Mouse (Mus musculus) forebrain, postnatal 0 days (tissue): ENCODE data around the gene Mesd. TPM values are rescaled to one million over a fixed set of nuclear protein-coding genes. Genes with fewer than 3 reads are reported as not detected.

Experiments used
- ATAC-seq: fragments of 200-750 bp; cut with Nextera tagmentation; 2 replicates; pipeline ENCODE4 v1.8.0; 2017; ENCODE audit warnings: mild to moderate bottlenecking, moderate library complexity
- DNase-seq: peaks from one replicate; pipeline ENCODE4 v3.0.0-alpha.2; 2015
- H3K27ac ChIP-seq: fragments of 300-500 bp; sonication (generic); 2 replicates; pipeline ENCODE4 v1.5.1; 2014; ENCODE audit warnings: low read depth, mild to moderate bottlenecking, antibody characterized with exemption, low read length, moderate library complexity, mixed read lengths
- H3K27me3 ChIP-seq: fragments of 300-500 bp; sonication (generic); 2 replicates; pipeline ENCODE4 v1.6.1; 2014; ENCODE audit warnings: mild to moderate bottlenecking, low read length, mixed read lengths; ENCODE audit not compliant: insufficient read depth
- H3K36me3 ChIP-seq: fragments of 300-500 bp; sonication (generic); 2 replicates; pipeline ENCODE4 v1.6.1; 2014; ENCODE audit warnings: mild to moderate bottlenecking, moderate library complexity; ENCODE audit not compliant: insufficient read depth
- H3K4me1 ChIP-seq: fragments of 300-500 bp; sonication (generic); 2 replicates; pipeline ENCODE4 v1.6.1; 2014; ENCODE audit warnings: antibody characterized with exemption; ENCODE audit not compliant: insufficient read depth
- H3K4me2 ChIP-seq: fragments of 300-500 bp; sonication (generic); 2 replicates; pipeline ENCODE4 v1.6.1; 2014; ENCODE audit warnings: low read depth, mild to moderate bottlenecking, moderate library complexity
- H3K4me3 ChIP-seq: fragments of 300-500 bp; sonication (generic); 2 replicates; pipeline ENCODE4 v1.5.1; 2014; ENCODE audit warnings: low read depth, low read length, mixed read lengths
- H3K9ac ChIP-seq: fragments of 300-500 bp; sonication (generic); 2 replicates; pipeline ENCODE4 v1.6.1; 2014; ENCODE audit warnings: mild to moderate bottlenecking
- H3K9me3 ChIP-seq: fragments of 300-500 bp; sonication (generic); 2 replicates; pipeline ENCODE4 v1.6.1; 2016; ENCODE audit warnings: low read length
- CTCF ChIP-seq: sonication (generic); IDR thresholded peaks from 2 replicates; pipeline ENCODE4 v1.5.1; 2016; ENCODE audit warnings: antibody characterized with exemption, control low read depth, low read depth
- WGBS: fragments of 180-500 bp; shearing (Covaris S2); extraction: QIAGEN DNeasy Blood & Tissue Kit; methylation state at CpG from one replicate; pipeline ENCODE4 v1.1.7; 2014; 5-methylcytosine and 5-hydroxymethylcytosine counted together
- polyA plus RNA-seq: library from polyadenylated mRNA; unstranded; fragments of >200 nt; fragmentation: Nextera tagmentation; extraction: Ambion mirVana; gene quantifications from 2 replicates; pipeline ENCODE4 v1.2.1, GENCODE M21; 2015
- total RNA-seq: library from RNA; depleted of rRNA; stranded (reverse); fragments of >200 nt; gene quantifications from 2 replicates; pipeline ENCODE4 v1.2.3, GENCODE M21; 2014

The Mesd gene
- total and polyA plus RNA-seq, 2 experiments from 2014 or later: 32.1 to 76.9 TPM

- Histone ChIP-seq H3K36me3 (no peaks in the 10 kb centered on the region), H3K27me3 (no peaks in the 10 kb centered on the region), H3K4me1 (no peaks in the 10 kb centered on the region), H3K9ac (no peak overlapping the region), H3K27ac (no peak overlapping the region), H3K4me2 (no peak overlapping the region), H3K9me3 (no peaks in the 10 kb centered on the region), H3K4me3 (no peak overlapping the region)
- ATAC-seq: no peak
- WGBS: 56% methylated on average over 4 of the region's 4 CpGs
- no peak for DNase-seq
- no peak for TF ChIP-seq CTCF
Measured at GRCm38 (mm10) chr7:83859378-83860083, 24.7 kb upstream of the Mesd start.

GRCm38 (mm10) chr7:83863554-83863953 lies 20.7 kb upstream of the Mesd start:
- Histone ChIP-seq H3K27me3 (no peaks in the 10 kb centered on the region), H3K4me2 (no peak overlapping the region), H3K4me1 (no peaks in the 10 kb centered on the region), H3K9me3 (no peaks in the 10 kb centered on the region), H3K36me3 (no peaks in the 10 kb centered on the region), H3K4me3 (no peak overlapping the region), H3K9ac (no peak overlapping the region), H3K27ac (no peak overlapping the region)
- no peak for DNase-seq
- TF ChIP-seq CTCF: no peak
- WGBS: 65% methylated on average over 2 of the region's 2 CpGs
- ATAC-seq: no peak

DNA sequence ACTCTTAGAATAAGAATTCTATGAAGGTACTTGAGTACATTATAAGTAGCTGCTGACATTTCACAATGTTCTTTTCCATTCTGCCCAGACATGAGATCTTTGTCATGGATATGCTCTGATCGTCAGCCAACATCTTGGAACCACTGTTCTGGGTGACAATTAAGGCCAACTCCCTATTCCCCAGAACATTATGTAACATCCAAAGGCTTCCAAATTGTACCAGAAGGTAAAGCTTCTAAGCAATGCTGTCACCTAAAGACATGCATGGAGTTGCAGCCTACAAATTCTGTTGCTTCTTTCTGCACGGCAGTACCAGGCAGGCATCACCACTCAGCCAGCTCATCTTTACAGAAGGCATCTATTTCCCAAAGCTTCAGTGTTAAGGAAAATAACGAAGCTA lies 16.1 kb upstream of the Mesd start:
- Histone ChIP-seq H3K27ac (no peak overlapping the region), H3K9ac (no peak overlapping the region), H3K4me1 (no peaks in the 10 kb centered on the region), H3K4me3 (no peak overlapping the region), H3K27me3 (no peaks in the 10 kb centered on the region), H3K9me3 (no peaks in the 10 kb centered on the region), H3K36me3 (no peaks in the 10 kb centered on the region), H3K4me2 (no peak overlapping the region)
- no peak for TF ChIP-seq CTCF
- WGBS: 59% methylated on average over 3 of the region's 3 CpGs
- ATAC-seq: no peak; the same call in 1 of the 2 replicates
- no peak for DNase-seq

DNA sequence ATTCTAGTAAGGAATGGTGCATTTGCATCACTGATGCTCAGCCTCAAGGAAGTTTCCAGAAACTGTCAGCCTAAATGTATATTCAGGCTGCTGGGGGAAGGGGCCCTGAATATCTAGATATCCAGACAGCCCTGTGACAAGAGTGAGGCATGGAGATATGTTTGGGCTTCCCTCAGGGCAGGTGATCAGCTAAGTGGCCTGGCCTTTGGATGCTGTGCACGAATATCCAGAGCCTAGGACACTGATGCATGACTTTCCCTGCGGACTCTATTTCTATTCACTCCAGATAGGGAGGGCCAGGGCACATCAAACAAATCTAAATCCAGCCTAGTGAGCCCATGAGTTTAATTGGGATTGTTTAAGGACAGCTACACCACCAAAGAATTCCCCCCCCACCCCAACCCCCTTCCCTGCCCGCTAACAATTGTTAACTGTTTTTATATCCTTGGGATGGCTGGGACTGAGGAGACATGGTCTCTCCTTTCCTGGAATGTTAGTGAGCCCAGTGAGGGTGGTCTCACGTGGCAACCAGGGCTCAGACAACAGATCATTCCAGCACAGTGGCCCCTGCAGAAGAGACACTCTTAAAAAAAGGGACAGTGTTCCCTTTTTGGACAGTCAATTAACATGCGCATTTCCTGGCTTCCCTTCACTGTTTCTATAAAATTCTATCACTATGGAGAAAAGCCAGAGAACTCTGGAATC lies 14.3 kb upstream of the Mesd start:
- ATAC-seq: no peak
- 30% methylated on average over 5 of the region's 5 CpGs for WGBS
- H3K27ac ChIP-seq: no peak overlapping the region
- H3K36me3 ChIP-seq: no peaks in the 10 kb centered on the region
- no peaks in the 10 kb centered on the region for H3K27me3 ChIP-seq
- H3K4me1 ChIP-seq: no peaks in the 10 kb centered on the region
- no peaks in the 10 kb centered on the region for H3K9me3 ChIP-seq
- H3K4me3 ChIP-seq: no peak overlapping the region
- no peak overlapping the region for H3K4me2 ChIP-seq
- no peak for DNase-seq
- TF ChIP-seq CTCF: no peak
- no peak overlapping the region for H3K9ac ChIP-seq

- H3K4me2 ChIP-seq: no peak overlapping the region
- TF ChIP-seq CTCF: no peak
- no peak for ATAC-seq
- H3K36me3 ChIP-seq: peaks cover 6% of the 10 kb centered on the region
- 84% methylated on average over 3 of the region's 3 CpGs for WGBS
- no peaks in the 10 kb centered on the region for H3K9me3 ChIP-seq
- H3K27me3 ChIP-seq: no peaks in the 10 kb centered on the region
- H3K4me3 ChIP-seq: no peak overlapping the region
- no peak for DNase-seq
- no peak overlapping the region for H3K9ac ChIP-seq
- H3K27ac ChIP-seq: no peak overlapping the region
- H3K4me1 ChIP-seq: peaks cover 31% of the 10 kb centered on the region
Measured at GRCm38 (mm10) chr7:83877088-83877487, 7.2 kb upstream of the Mesd start.

- Histone ChIP-seq H3K4me2 (peak overlapping the region; percentile 29), H3K27ac (no peak overlapping the region; the same call in 1 of the 2 replicates), H3K4me3 (no peak overlapping the region), H3K36me3 (peaks cover 6% of the 10 kb centered on the region), H3K9ac (0 out of 2 replicates have a peak overlapping the region, but pooled peaks have one; percentile 18), H3K27me3 (no peaks in the 10 kb centered on the region), H3K9me3 (no peaks in the 10 kb centered on the region), H3K4me1 (peaks cover 38% of the 10 kb centered on the region)
- no peak for DNase-seq
- no peak for ATAC-seq
- WGBS: 4% methylated on average over 5 of the region's 5 CpGs
- TF ChIP-seq CTCF: no peak
Measured at GRCm38 (mm10) chr7:83878676-83879448, 5.4 kb upstream of the Mesd start.
